Comparison of ENCODE assay signal across 8 mouse cellular contexts in genomic region chr13:31806890-31807735, GRCm38 (mm10). TPM values are rescaled to one million over a fixed set of nuclear protein-coding genes. Genes with fewer than 3 reads are reported as not detected.
DNase-seq lines count a peak whose midpoint lies in the region; ATAC-seq and TF ChIP-seq lines count a peak whose summit lies in the region.

No protein-coding gene starts in this region.

- TF ChIP-seq CTCF in lung, embryonic 14.5 days (IDR thresholded peaks at IDR 0.05; ENCODE audit: low read depth) = no peak

- H3K9ac ChIP-seq in lung, embryonic 14.5 days = peak overlapping the region; percentile 70
- peak overlapping the region; percentile 57 for H3K9ac ChIP-seq in midbrain, embryonic 16.5 days (ENCODE audit: low read depth, low read length)

- intact Hi-C loops in gastrocnemius, postnatal 14 days (cut with DNase I; ENCODE audit: low total_unique reads) = no loop called here

- H3K27me3 ChIP-seq in lung, embryonic 14.5 days (ENCODE audit: insufficient read depth, low read length) = peaks cover 92% of the 10 kb centered on the region
- peaks cover 47% of the 10 kb centered on the region for H3K27me3 ChIP-seq in midbrain, embryonic 16.5 days (ENCODE audit: control insufficient read depth, insufficient read depth, low read depth, low read length)

- H3K4me3 ChIP-seq in lung, embryonic 14.5 days (ENCODE audit: low read depth, low read length) = peak overlapping the region; percentile 59
- peak overlapping the region; percentile 39 for H3K4me3 ChIP-seq in midbrain, embryonic 16.5 days (ENCODE audit: low read depth, low read length)

- peak; percentile 43 for DNase-seq in lung, embryonic 14.5 days
- no peak for DNase-seq in lung, postnatal 25 days (ENCODE audit: low spot score)
- DNase-seq in adrenal gland, adult 8-10 months = peak; percentile 32
- DNase-seq in gastrocnemius, postnatal 14 days = peak; percentile 30
- DNase-seq in kidney, adult 9 months = peak; percentile 32
- DNase-seq in layer of hippocampus, adult 11-12 months (ENCODE audit: low spot score) = no peak
- DNase-seq in layer of hippocampus, postnatal 14 days (ENCODE audit: low spot score in 2 of 2) = no peak

- peak; percentile 43; the same call in 1 of the 2 replicates for ATAC-seq in lung, embryonic 14.5 days (ENCODE audit: insufficient read depth)
- ATAC-seq in midbrain, embryonic 16.5 days = peak; percentile 49

- WGBS in lung, embryonic 14.5 days = under 1% methylated on average over 94 of the region's 101 CpGs
- WGBS in midbrain, embryonic 16.5 days = under 1% methylated on average over 74 of the region's 101 CpGs

- H3K36me3 ChIP-seq in lung, embryonic 14.5 days (ENCODE audit: insufficient read depth) = no peaks in the 10 kb centered on the region
- no peaks in the 10 kb centered on the region for H3K36me3 ChIP-seq in midbrain, embryonic 16.5 days (ENCODE audit: control insufficient read depth, insufficient read depth, low read length)

- H3K4me1 ChIP-seq in lung, embryonic 14.5 days (ENCODE audit: insufficient read depth) = no peaks in the 10 kb centered on the region
- peaks cover 25% of the 10 kb centered on the region for H3K4me1 ChIP-seq in midbrain, embryonic 16.5 days (ENCODE audit: control insufficient read depth, insufficient read depth, low read length)

- peak overlapping the region; percentile 99 for H3K4me2 ChIP-seq in lung, embryonic 14.5 days
- peak overlapping the region; percentile 55 for H3K4me2 ChIP-seq in midbrain, embryonic 16.5 days (ENCODE audit: low read length)

- H3K9me3 ChIP-seq in lung, embryonic 14.5 days (ENCODE audit: low read depth, low read length) = no peaks in the 10 kb centered on the region
- H3K9me3 ChIP-seq in midbrain, embryonic 16.5 days (replicated peaks; ENCODE audit: control insufficient read depth, low read length, poor library complexity, severe bottlenecking) = no peaks in the 10 kb centered on the region

- peak overlapping the region; percentile 92 for H3K27ac ChIP-seq in lung, embryonic 14.5 days (ENCODE audit: low read depth)
- peak overlapping the region; percentile 48 for H3K27ac ChIP-seq in midbrain, embryonic 16.5 days (ENCODE audit: low read length)

RNA-seq across cellular contexts. Expression of gene Foxc1, which starts 0.7 kb away (rescaled TPM):
- 0.63 and 0.74 TPM in 2 replicates for polyA plus RNA-seq in lung, embryonic 14.5 days (2014; fragmentation: Nextera tagmentation; extraction: Ambion mirVana)
- 1 to 10 TPM; 4.8 to 9.0 (median 7.3) TPM for total RNA-seq in adrenal gland, adult 8-10 months (2022)
- 1 to 10 TPM; 1.3 to 1.4 TPM for total RNA-seq in gastrocnemius, postnatal 14 days (2021)
- 0.44 and 0.81 TPM in 2 replicates for polyA plus RNA-seq in midbrain, embryonic 16.5 days (2015; fragmentation: Nextera tagmentation; extraction: Ambion mirVana)
- total RNA-seq in layer of hippocampus, postnatal 14 days (2021) = 1 to 10 TPM; 5.4 to 6.1 TPM

Comparison
In these comparisons a context has a peak if more than half of its experiments do, and no peak if none do; other contexts are left out.
1. DNase-seq: peak in lung, embryonic 14.5 days (single experiment), adrenal gland, adult 8-10 months (single experiment), gastrocnemius, postnatal 14 days (single experiment) and kidney, adult 9 months (single experiment); none in lung, postnatal 25 days (single experiment), layer of hippocampus, adult 11-12 months (single experiment) and layer of hippocampus, postnatal 14 days (0 of 2).